In the genomic region with DNA sequence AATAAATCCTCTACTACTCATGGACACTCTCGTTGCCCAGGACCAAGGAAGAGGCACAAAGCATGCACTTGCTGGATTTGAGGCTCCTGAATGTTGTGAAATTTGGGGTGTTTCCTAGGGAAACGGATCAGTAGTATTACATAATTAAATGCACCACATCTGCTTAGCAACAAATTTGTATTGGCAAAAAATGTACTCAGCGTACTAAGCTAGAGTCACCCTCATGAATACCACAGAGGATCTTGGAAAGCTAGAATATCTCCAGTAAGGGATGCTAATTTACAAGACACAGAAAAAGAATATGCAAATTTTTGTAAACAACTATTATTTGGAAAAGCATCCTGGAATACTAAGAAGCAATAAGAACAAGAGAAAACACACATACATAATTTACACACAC, we compare ENCODE assay signal across 16 mouse cellular contexts.
DNase-seq lines count a peak whose midpoint lies in the region; TF ChIP-seq lines count a peak whose summit lies in the region.
"Had no signal": no experiment of that assay in that cellular context is flagged by ENCODE, and none has a peak within 500 bp of the region (broad histone marks: within the 10 kb centered on the region; RNA-seq: fewer than 3 reads in every experiment).

No protein-coding gene starts in this region.

- no peak overlapping the region for H3K4me3 ChIP-seq in layer of hippocampus, adult 2 months
- H3K4me3 ChIP-seq: embryonic facial prominence, embryonic 15.5 days; erythroblast, embryonic 14.5 days; forebrain, embryonic 10.5 days; heart, embryonic 12.5 days; hindbrain, embryonic 10.5 days had no signal

- DNase-seq in cerebellum, adult 9-11 months, result peak; percentile 6
- no peak for DNase-seq in cerebellum, postnatal 36 days
- peak in 1 of 2 experiments; percentile 50 for DNase-seq in layer of hippocampus, adult 2 months (ENCODE audit: low spot score in 2 of 2)
- DNase-seq in layer of hippocampus, postnatal 25 days (ENCODE audit: extremely low spot score in 1 of 2, low spot score in 1 of 2), result no peak
- DNase-seq in layer of hippocampus, adult 9-10 months (ENCODE audit: low spot score), result peak; percentile 2
- no peak for DNase-seq in retina, embryonic 14.5 days (ENCODE audit: low spot score)
- DNase-seq: adrenal gland, postnatal 14 days; cerebellum, adult 8-10 months; embryo, embryonic 11 days; gastrocnemius, postnatal 14 days had no signal

- H3K27ac ChIP-seq in layer of hippocampus, adult 2 months, result peak overlapping the region; percentile 74
- H3K27ac ChIP-seq: embryonic facial prominence, embryonic 15.5 days; forebrain, embryonic 10.5 days; hindbrain, embryonic 10.5 days; hindbrain, embryonic 14.5 days had no signal

- TF ChIP-seq CTCF in layer of hippocampus, adult 2 months (conservative IDR thresholded peaks at IDR 0.05), result no peak

Comparison
In these comparisons a context has a peak if more than half of its experiments do, and no peak if none do; other contexts are left out.
1. DNase-seq: peak in cerebellum, adult 9-11 months (single experiment) and layer of hippocampus, adult 9-10 months (single experiment); none in cerebellum, postnatal 36 days (0 of 2), layer of hippocampus, postnatal 25 days (0 of 2) and retina, embryonic 14.5 days (single experiment).